Mouse (Mus musculus): ENCODE measurements at regions not wholly inside any gene's neighbourhood (a gene's known extent, or its start where the extent isn't known, plus 50 kb on each side); places are given as distances from the start of the nearest gene placed in this dataset.
A peak's percentile ranks its signal among the peaks of the same experiment; 100 is the strongest.

GRCm38 (mm10) chr14:45984135-45984892, 326.4 kb upstream of the Ddhd1 start:
- no peak for DNase-seq (ENCODE audit: low spot score in 2 of 2)

DNA sequence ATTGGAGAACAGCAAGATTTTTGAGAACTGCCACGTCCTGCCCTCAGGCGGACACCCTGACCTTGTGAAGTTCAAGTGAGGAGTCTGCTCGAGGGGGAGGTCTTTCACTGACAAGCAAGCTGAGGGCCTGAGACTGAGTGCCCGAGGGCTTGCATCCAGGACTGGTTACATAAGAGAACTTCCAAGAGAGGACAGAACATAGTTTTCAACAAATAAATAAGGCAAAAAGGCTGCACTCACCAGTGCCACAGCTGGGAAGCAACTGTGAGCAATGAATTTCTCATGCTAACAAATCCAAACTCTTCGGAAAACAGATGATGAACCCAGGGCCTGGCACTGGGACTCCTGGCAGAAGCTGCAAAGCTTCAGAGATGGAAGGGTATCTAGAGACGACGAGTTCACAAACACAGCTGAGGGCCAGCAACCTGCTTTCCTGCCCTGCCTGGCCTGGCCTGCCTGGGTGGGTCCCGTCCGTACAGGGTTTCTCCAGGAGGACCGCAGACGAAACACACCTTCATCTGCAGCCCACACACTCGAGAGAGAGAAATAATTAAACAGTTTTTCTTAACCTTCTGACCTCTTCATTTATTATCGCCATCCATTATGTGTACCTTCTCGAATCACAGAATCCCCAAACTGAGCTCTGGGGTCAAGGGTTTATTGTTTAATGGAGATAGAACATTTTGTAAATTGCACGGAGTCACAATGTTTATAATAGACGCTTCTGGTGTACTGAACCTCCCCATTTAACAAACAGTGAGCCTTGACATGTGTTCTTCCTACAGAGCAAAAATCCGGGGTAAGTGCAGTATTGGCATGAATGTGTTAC, 334.3 kb upstream of the Ddhd1 start:
- no peak for DNase-seq (ENCODE audit: low spot score in 2 of 2)

DNA sequence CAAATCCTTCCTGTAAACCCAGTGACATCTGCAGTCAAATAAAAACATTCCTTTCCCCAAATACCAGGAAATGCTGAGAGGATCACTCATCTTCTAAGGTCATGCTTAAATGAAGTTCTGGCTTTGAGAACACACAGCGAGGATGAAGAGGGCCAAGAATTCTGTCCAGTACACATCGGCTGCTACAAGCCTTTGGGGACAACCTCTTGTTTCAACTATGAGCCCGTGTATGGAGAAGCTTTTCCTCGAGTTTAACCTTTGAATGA, 334.9 kb upstream of the Ddhd1 start:
- no peak for DNase-seq (ENCODE audit: low spot score in 2 of 2)

- peak; percentile 59 to 78 for DNase-seq (ENCODE audit: low spot score in 2 of 2)
These were observed 335.7 kb upstream of the Ddhd1 start for GRCm38 (mm10) chr14:45993669-45994068.

DNA sequence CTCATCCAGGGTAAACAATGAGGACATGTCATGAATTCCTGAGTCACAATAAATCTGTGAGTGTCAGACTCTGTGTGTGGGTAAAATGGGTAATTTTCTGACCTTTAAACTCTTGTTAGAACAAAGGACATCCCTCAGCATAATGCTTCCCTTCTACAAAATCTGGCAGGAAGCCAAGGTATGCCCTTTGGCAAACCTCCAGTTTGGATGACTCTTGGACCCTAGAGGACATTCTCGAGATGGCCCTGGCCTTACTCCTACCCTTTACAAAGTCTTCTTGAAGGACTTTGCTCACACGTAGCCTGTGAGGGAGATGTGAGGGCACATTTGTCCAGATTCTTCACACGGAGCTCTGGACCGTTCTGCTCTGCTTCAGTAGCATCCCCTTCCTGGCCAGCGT, 338.8 kb upstream of the Ddhd1 start:
- DNase-seq (ENCODE audit: low spot score in 2 of 2) = no peak

DNA sequence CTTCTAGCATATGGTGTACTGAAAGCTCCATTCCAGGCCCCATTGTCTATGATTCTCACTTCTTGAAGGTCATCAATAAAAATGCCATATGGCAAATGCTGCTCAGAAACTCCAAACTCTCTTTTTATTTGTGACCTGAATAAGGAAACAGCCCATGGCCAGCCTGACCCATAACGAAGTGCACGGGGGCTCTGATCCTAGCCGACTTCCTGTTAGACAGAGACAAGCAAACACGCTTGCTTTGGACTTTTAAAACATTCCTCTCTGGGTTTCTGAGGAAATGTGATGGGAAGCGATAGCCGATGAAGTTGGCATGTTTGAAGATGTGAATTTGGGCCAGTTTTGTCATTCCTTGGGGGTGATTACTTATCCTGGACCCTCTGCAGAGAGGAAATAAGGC, 346.1 kb upstream of the Ddhd1 start:
- DNase-seq (ENCODE audit: low spot score in 2 of 2) = no peak

DNA sequence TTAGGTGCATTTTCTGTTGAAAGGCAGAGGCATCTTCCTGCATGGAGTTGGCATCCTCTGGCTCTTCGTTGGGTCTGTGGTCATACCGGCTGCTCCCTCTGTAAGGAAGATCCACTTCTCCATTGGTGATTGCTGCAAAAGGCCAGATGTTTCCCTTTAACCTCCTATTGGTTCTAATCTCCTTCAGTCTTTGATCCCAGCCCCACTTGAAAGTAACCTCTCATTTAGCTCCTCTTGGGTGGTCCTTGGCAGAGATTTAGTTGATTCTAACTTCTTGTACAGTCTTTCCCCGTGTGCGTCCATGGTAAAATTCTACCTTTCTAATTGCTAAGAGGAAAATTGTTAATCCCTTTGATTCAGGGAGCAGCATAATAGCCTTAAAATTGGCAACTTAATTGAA, 347.4 kb upstream of the Ddhd1 start:
- DNase-seq (ENCODE audit: low spot score in 2 of 2) = no peak

- DNase-seq (ENCODE audit: low spot score in 2 of 2) = no peak
These were observed 355.3 kb upstream of the Ddhd1 start for GRCm38 (mm10) chr14:46013232-46013631.

DNA sequence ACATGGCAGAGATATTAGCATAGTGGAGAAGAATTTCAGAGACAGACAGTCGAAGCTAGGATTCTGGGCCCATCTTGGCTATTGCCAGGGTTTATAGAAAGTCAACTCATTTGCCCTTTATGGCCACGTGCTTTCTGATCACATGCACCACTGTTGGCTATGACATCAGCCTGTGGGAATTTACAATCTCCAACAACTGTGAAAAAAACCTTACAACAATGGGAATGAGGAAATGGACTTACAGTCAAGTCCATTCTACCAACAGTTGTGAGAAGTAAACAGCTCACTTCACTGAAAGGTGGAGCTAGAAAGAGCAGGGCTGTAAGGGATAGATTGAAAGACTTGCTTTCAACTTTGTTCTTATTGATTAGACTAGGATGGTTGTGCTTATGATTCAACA, 356.1 kb upstream of the Ddhd1 start:
- DNase-seq (ENCODE audit: low spot score in 2 of 2) = no peak

GRCm38 (mm10) chr14:46015682-46016400, 357.9 kb upstream of the Ddhd1 start:
- no peak for DNase-seq (ENCODE audit: low spot score in 2 of 2)

GRCm38 (mm10) chr14:46016701-46017106, 358.8 kb upstream of the Ddhd1 start:
- no peak for DNase-seq (ENCODE audit: low spot score in 2 of 2)

DNA sequence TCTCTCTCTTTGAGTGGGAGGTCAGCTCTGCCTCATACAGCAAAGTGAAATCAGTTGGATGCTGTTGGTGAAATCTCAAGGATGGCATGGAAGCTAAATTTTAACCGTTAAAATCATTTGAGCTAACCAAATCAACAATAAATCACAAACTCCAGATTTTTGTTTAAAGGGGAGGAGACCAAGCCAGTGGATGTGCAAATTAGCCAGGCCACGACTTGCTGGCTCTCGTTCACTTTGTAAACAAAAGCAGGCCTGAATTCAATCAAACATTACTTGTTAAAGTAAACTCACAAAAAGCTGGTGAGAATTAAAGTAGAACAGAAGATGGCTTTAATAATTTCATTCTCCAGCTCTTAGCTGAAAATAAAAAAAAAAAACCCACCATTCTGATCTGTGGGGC, 359.3 kb upstream of the Ddhd1 start:
- DNase-seq (ENCODE audit: low spot score in 2 of 2) = no peak

GRCm38 (mm10) chr14:46017976-46018375, 360.0 kb upstream of the Ddhd1 start:
- no peak for DNase-seq (ENCODE audit: low spot score in 2 of 2)

DNA sequence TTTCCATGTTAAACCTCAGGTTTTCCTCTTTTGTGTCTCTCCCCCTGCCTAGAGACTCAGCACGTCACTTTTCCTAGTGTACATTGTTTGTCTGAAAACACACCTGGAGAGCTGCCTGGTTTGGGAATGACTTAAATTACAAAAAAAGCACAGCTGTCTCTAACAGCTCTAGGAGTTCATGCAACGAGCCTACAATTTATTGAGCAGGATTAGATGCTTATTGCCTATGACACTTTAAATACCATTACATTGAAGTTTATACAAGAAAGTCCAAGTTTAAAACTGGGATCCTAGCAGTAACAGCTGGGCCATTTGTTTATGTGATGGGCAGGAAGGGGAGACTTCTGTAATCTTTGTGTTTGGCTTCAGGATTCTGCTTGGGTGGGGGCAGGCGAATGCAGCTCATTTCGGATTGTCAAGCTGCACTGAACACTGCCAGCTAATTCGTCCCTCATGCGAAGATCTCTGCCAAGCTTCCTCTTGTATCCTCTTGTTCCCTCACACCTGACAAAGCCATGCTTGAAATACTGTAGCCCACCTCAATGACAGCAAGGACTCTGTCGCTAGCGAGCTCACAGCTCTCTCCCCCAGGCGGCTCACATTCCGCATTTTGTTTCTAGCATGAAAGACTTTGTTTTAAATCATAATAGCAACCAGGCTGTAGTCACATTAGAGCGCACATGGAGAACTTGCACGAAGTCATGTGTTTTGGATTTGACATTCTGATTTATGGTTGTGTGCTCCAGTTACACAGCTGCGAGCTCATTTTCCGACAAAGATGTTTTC, 359.8 kb upstream of the Gm15217 start:
- no peak for DNase-seq (ENCODE audit: low spot score in 2 of 2)

DNA sequence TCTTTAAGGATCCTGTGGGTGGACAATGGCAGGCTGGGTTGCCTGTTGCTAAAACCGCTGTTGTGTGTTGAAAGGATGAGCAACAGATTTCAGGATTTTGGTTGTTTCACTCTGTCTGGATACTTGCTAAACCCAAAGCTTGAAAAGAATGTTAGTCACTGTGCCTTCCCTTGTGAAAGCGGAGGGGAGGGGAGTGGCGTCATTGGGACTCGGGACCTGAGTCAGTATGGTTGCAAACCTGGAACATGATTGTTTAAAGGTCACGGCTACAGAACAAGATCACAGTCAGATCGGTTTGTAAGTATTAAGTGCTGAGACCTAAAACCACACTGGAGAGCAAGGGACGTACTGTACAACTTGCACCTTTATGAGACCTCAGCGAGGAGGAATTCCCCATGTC, 344.9 kb upstream of the Gm15217 start:
- DNase-seq (ENCODE audit: low spot score in 2 of 2) = no peak

- peak; percentile 35 to 40 for DNase-seq (ENCODE audit: low spot score in 2 of 2)
These were observed 318.4 kb upstream of the Gm15217 start for GRCm38 (mm10) chr14:46060622-46061381.

GRCm38 (mm10) chr14:46067102-46067801, 312.0 kb upstream of the Gm15217 start:
- DNase-seq (ENCODE audit: low spot score in 2 of 2) = no peak

GRCm38 (mm10) chr14:46071244-46071643, 308.0 kb upstream of the Gm15217 start:
- DNase-seq (ENCODE audit: low spot score in 2 of 2) = no peak

- peak in 1 of 2 experiments; percentile 26 for DNase-seq (ENCODE audit: low spot score in 2 of 2)
These were observed 302.5 kb upstream of the Gm15217 start for GRCm38 (mm10) chr14:46076738-46077137.

GRCm38 (mm10) chr14:46077406-46078131, 301.6 kb upstream of the Gm15217 start:
- no peak for DNase-seq (ENCODE audit: low spot score in 2 of 2)

All from right cerebral cortex, postnatal 10 days (tissue).